Mouse (Mus musculus) heart, postnatal 0 days (tissue): ENCODE data around the gene Mob1a.

ENCODE experiments used
- CTCF ChIP-seq: IDR thresholded peaks from 2 replicates; pipeline ENCODE4 v1.5.1; 2016; ENCODE audit warnings: antibody characterized with exemption, control low read depth, low read depth
- EP300 ChIP-seq: IDR thresholded peaks from 2 replicates; pipeline ENCODE4 v1.6.1; 2016; ENCODE audit warnings: antibody characterized with exemption, low read depth

GRCm38 (mm10) chr6:83350851-83351405 lies 25.1 kb downstream of the Mob1a start:
- no peak for TF ChIP-seq EP300
- TF ChIP-seq CTCF: no peak
